Mouse (Mus musculus): Measurements from ENCODE around the gene Procr. TPM values are rescaled to one million over a fixed set of nuclear protein-coding genes. Genes with fewer than 3 reads are reported as not detected.
"Not testable (repeated sequence)": the region's sequence is repeated elsewhere in the genome, so short reads cannot be mapped to it uniquely, and the experiment has no call there.

Procr gene
- polyA plus RNA-seq, 1 experiment from 2014 or later: 6.1 TPM

- peak overlapping the region; percentile 82 for H3K4me2 ChIP-seq
- no peaks in the 10 kb centered on the region for H3K27me3 ChIP-seq
- H3K9me3 ChIP-seq: no peaks in the 10 kb centered on the region
- peak overlapping the region; percentile 93 for H3K4me3 ChIP-seq
- no peak overlapping the region for H3K27ac ChIP-seq
- ATAC-seq (ENCODE audit: insufficient number of reproducible peaks, low FRiP score, low TSS enrichment, low read depth): no peak
- peak overlapping the region; percentile 51 for H3K9ac ChIP-seq
- 6% methylated on average over 15 of the region's 15 CpGs for WGBS
- H3K36me3 ChIP-seq: peaks cover 8% of the 10 kb centered on the region; the same call in 1 of the 2 replicates
- peaks cover 12% of the 10 kb centered on the region for H3K4me1 ChIP-seq
Observed at GRCm38 (mm10) chr2:155728742-155729141, 22.2 kb upstream of the Procr start.

GRCm38 (mm10) chr2:155729158-155729645, 21.7 kb upstream of the Procr start, which contains the start of gene Edem2:
Edem2 (minus strand) TSS chr2:155729475.
- H3K27me3 ChIP-seq: no peaks in the 10 kb centered on the region
- H3K9ac ChIP-seq: peak within 1 kb of the TSS; percentile 51
- H3K4me1 ChIP-seq: peaks cover 12% of the 10 kb centered on the region
- H3K4me2 ChIP-seq: peak within 1 kb of the TSS; percentile 82
- no peak within 1 kb of the TSS for H3K27ac ChIP-seq
- WGBS: under 1% methylated on average over 33 of the region's 33 CpGs
- H3K36me3 ChIP-seq: peaks cover 6% of the 10 kb centered on the region; the same call in 1 of the 2 replicates
- peak; percentile 87 for ATAC-seq (ENCODE audit: insufficient number of reproducible peaks, low FRiP score, low TSS enrichment, low read depth)
- H3K9me3 ChIP-seq: no peaks in the 10 kb centered on the region
- H3K4me3 ChIP-seq: peak within 1 kb of the TSS; percentile 93

GRCm38 (mm10) chr2:155735080-155735479, 15.8 kb upstream of the Procr start:
- no peak overlapping the region for H3K4me2 ChIP-seq
- 70% methylated on average over 5 of the region's 5 CpGs for WGBS
- H3K27me3 ChIP-seq: no peaks in the 10 kb centered on the region
- H3K4me3 ChIP-seq: no peak overlapping the region
- no peaks in the 10 kb centered on the region for H3K4me1 ChIP-seq
- ATAC-seq (ENCODE audit: insufficient number of reproducible peaks, low FRiP score, low TSS enrichment, low read depth): no peak
- H3K27ac ChIP-seq: no peak overlapping the region
- no peaks in the 10 kb centered on the region for H3K36me3 ChIP-seq
- H3K9ac ChIP-seq: no peak overlapping the region
- H3K9me3 ChIP-seq: no peaks in the 10 kb centered on the region

GRCm38 (mm10) chr2:155735766-155736165, 15.2 kb upstream of the Procr start, which contains the start of gene Gm17581:
Gm17581 (minus strand) TSS chr2:155735866.
- ATAC-seq (ENCODE audit: insufficient number of reproducible peaks, low FRiP score, low TSS enrichment, low read depth); H3K4me2 ChIP-seq; H3K27me3 ChIP-seq; H3K9me3 ChIP-seq; H3K4me3 ChIP-seq; H3K36me3 ChIP-seq; H3K27ac ChIP-seq; H3K9ac ChIP-seq; H3K4me1 ChIP-seq: not testable (repeated sequence)
- WGBS: 83% methylated on average over 5 of the region's 5 CpGs

GRCm38 (mm10) chr2:155736936-155737335, 14.0 kb upstream of the Procr start:
- Histone ChIP-seq H3K9me3 (no peaks in the 10 kb centered on the region), H3K4me3 (no peak overlapping the region), H3K4me2 (no peak overlapping the region), H3K4me1 (no peaks in the 10 kb centered on the region), H3K27ac (no peak overlapping the region), H3K36me3 (no peaks in the 10 kb centered on the region), H3K9ac (no peak overlapping the region), H3K27me3 (no peaks in the 10 kb centered on the region)
- 77% methylated on average over 6 of the region's 6 CpGs for WGBS
- no peak for ATAC-seq (ENCODE audit: insufficient number of reproducible peaks, low FRiP score, low TSS enrichment, low read depth)

GRCm38 (mm10) chr2:155737803-155738202, 13.1 kb upstream of the Procr start:
- Histone ChIP-seq H3K4me1 (peaks cover 1% of the 10 kb centered on the region), H3K4me3 (no peak overlapping the region), H3K9ac (no peak overlapping the region), H3K27me3 (no peaks in the 10 kb centered on the region), H3K9me3 (no peaks in the 10 kb centered on the region), H3K36me3 (no peaks in the 10 kb centered on the region), H3K4me2 (no peak overlapping the region), H3K27ac (no peak overlapping the region)
- no peak for ATAC-seq (ENCODE audit: insufficient number of reproducible peaks, low FRiP score, low TSS enrichment, low read depth)
- 75% methylated on average over 9 of the region's 9 CpGs for WGBS

- no peak overlapping the region for H3K9ac ChIP-seq
- ATAC-seq (ENCODE audit: insufficient number of reproducible peaks, low FRiP score, low TSS enrichment, low read depth): no peak
- peaks cover 6% of the 10 kb centered on the region for H3K4me1 ChIP-seq
- no peak overlapping the region for H3K4me2 ChIP-seq
- H3K36me3 ChIP-seq: no peaks in the 10 kb centered on the region
- no peaks in the 10 kb centered on the region for H3K9me3 ChIP-seq
- H3K27me3 ChIP-seq: no peaks in the 10 kb centered on the region
- WGBS: 82% methylated on average over 11 of the region's 11 CpGs
- no peak overlapping the region for H3K27ac ChIP-seq
- H3K4me3 ChIP-seq: no peak overlapping the region
Observed at GRCm38 (mm10) chr2:155742211-155742610, 8.7 kb upstream of the Procr start.

- Histone ChIP-seq H3K9ac (no peak overlapping the region), H3K9me3 (no peaks in the 10 kb centered on the region), H3K4me2 (no peak overlapping the region), H3K36me3 (no peaks in the 10 kb centered on the region), H3K27me3 (no peaks in the 10 kb centered on the region), H3K4me3 (no peak overlapping the region), H3K4me1 (peaks cover 6% of the 10 kb centered on the region), H3K27ac (0 out of 2 replicates have a peak overlapping the region, but pooled peaks have one; percentile 9)
- 65% methylated on average over 12 of the region's 12 CpGs for WGBS
- ATAC-seq (ENCODE audit: insufficient number of reproducible peaks, low FRiP score, low TSS enrichment, low read depth): no peak
Observed at GRCm38 (mm10) chr2:155742931-155743337, 8.0 kb upstream of the Procr start.

GRCm38 (mm10) chr2:155743351-155743750, 7.6 kb upstream of the Procr start:
- H3K27me3 ChIP-seq: no peaks in the 10 kb centered on the region
- H3K9me3 ChIP-seq: no peaks in the 10 kb centered on the region
- H3K9ac ChIP-seq: no peak overlapping the region
- 0 out of 2 replicates have a peak overlapping the region, but pooled peaks have one; percentile 9 for H3K27ac ChIP-seq
- H3K4me1 ChIP-seq: peaks cover 6% of the 10 kb centered on the region
- no peak overlapping the region for H3K4me3 ChIP-seq
- no peak for ATAC-seq (ENCODE audit: insufficient number of reproducible peaks, low FRiP score, low TSS enrichment, low read depth)
- H3K4me2 ChIP-seq: no peak overlapping the region
- H3K36me3 ChIP-seq: no peaks in the 10 kb centered on the region
- WGBS: 77% methylated on average over 9 of the region's 9 CpGs

GRCm38 (mm10) chr2:155745487-155745886, 5.4 kb upstream of the Procr start:
- no peaks in the 10 kb centered on the region for H3K27me3 ChIP-seq
- 61% methylated on average over 3 of the region's 3 CpGs for WGBS
- H3K36me3 ChIP-seq: no peaks in the 10 kb centered on the region
- H3K4me1 ChIP-seq: peaks cover 6% of the 10 kb centered on the region
- H3K9me3 ChIP-seq: no peaks in the 10 kb centered on the region
- H3K4me2 ChIP-seq: no peak overlapping the region
- no peak for ATAC-seq (ENCODE audit: insufficient number of reproducible peaks, low FRiP score, low TSS enrichment, low read depth)
- H3K9ac ChIP-seq: no peak overlapping the region
- no peak overlapping the region for H3K4me3 ChIP-seq
- no peak overlapping the region for H3K27ac ChIP-seq

GRCm38 (mm10) chr2:155749394-155749793, 1.5 kb upstream of the Procr start:
- Histone ChIP-seq H3K36me3 (no peaks in the 10 kb centered on the region), H3K4me2 (no peak overlapping the region), H3K9me3 (no peaks in the 10 kb centered on the region), H3K27me3 (peaks cover 3% of the 10 kb centered on the region; the same call in 1 of the 2 replicates), H3K27ac (no peak overlapping the region), H3K4me3 (no peak overlapping the region), H3K9ac (no peak overlapping the region), H3K4me1 (peaks cover 5% of the 10 kb centered on the region)
- WGBS: 88% methylated on average over 4 of the region's 4 CpGs
- ATAC-seq (ENCODE audit: insufficient number of reproducible peaks, low FRiP score, low TSS enrichment, low read depth): no peak

- ATAC-seq (ENCODE audit: insufficient number of reproducible peaks, low FRiP score, low TSS enrichment, low read depth): no peak
- no peak overlapping the region for H3K9ac ChIP-seq
- peaks cover 5% of the 10 kb centered on the region for H3K4me1 ChIP-seq
- peaks cover 3% of the 10 kb centered on the region; the same call in 1 of the 2 replicates for H3K27me3 ChIP-seq
- H3K4me3 ChIP-seq: no peak overlapping the region
- no peaks in the 10 kb centered on the region for H3K9me3 ChIP-seq
- WGBS: 8% methylated on average over 1 of the region's 1 CpGs
- H3K36me3 ChIP-seq: no peaks in the 10 kb centered on the region
- no peak overlapping the region for H3K27ac ChIP-seq
- H3K4me2 ChIP-seq: no peak overlapping the region
Observed at GRCm38 (mm10) chr2:155755746-155756145, 4.8 kb downstream of the Procr start.
